Mouse (Mus musculus) midbrain, embryonic 16.5 days (tissue): Measurements from ENCODE around the gene Gm20388. TPM values are rescaled to one million over a fixed set of nuclear protein-coding genes. Genes with fewer than 3 reads are reported as not detected.

Experiments used
- ATAC-seq: fragments of 200-750 bp; cut with Nextera tagmentation; 2 replicates; pipeline ENCODE4 v1.8.0; 2017; ENCODE audit warnings: moderate TSS enrichment
- H3K27ac ChIP-seq: fragments of 300-500 bp; sonication (generic); 2 replicates; pipeline ENCODE4 v1.5.1; 2014; ENCODE audit warnings: mild to moderate bottlenecking, low read length, mixed read lengths
- H3K27me3 ChIP-seq: fragments of 300-500 bp; sonication (generic); 2 replicates; pipeline ENCODE4 v1.6.1; 2014; ENCODE audit warnings: low read depth, low read length, mixed read lengths; ENCODE audit not compliant: control insufficient read depth, insufficient read depth
- H3K36me3 ChIP-seq: fragments of 300-500 bp; sonication (generic); 2 replicates; pipeline ENCODE4 v1.6.1; 2014; ENCODE audit warnings: mild to moderate bottlenecking, low read length, moderate library complexity, mixed read lengths; ENCODE audit not compliant: control insufficient read depth, insufficient read depth
- H3K4me1 ChIP-seq: fragments of 300-500 bp; sonication (generic); 2 replicates; pipeline ENCODE4 v1.6.1; 2014; ENCODE audit warnings: mild to moderate bottlenecking, low read length, mixed read lengths; ENCODE audit not compliant: control insufficient read depth, insufficient read depth
- H3K4me2 ChIP-seq: fragments of 300-500 bp; sonication (generic); 2 replicates; pipeline ENCODE4 v1.6.1; 2014; ENCODE audit warnings: mild to moderate bottlenecking, low read length, mixed read lengths
- H3K4me3 ChIP-seq: fragments of 300-500 bp; sonication (generic); 2 replicates; pipeline ENCODE4 v1.5.1; 2014; ENCODE audit warnings: low read depth, mild to moderate bottlenecking, low read length, moderate library complexity, mixed read lengths
- H3K9ac ChIP-seq: fragments of 300-500 bp; sonication (generic); 2 replicates; pipeline ENCODE4 v1.6.1; 2014; ENCODE audit warnings: low read depth, low read length, mixed read lengths
- H3K9me3 ChIP-seq: fragments of 300-500 bp; sonication (generic); replicated peaks from 2 replicates; pipeline ENCODE4 v1.6.1; 2014; ENCODE audit warnings: mild to moderate bottlenecking, low read length, mixed read lengths; ENCODE audit not compliant: control insufficient read depth, poor library complexity, severe bottlenecking
- WGBS: fragments of 180-500 bp; shearing (Covaris S2); extraction: QIAGEN DNeasy Blood & Tissue Kit; methylation state at CpG from one replicate; pipeline ENCODE4 v1.1.7; 2014; 5-methylcytosine and 5-hydroxymethylcytosine counted together
- polyA plus RNA-seq: library from polyadenylated mRNA; unstranded; fragments of >200 nt; fragmentation: Nextera tagmentation; extraction: Ambion mirVana; gene quantifications from 2 replicates; pipeline ENCODE4 v1.2.1, GENCODE M21; 2015

Gene Gm20388
- polyA plus RNA-seq, 1 experiment from 2014 or later, result 7.5 TPM

DNA sequence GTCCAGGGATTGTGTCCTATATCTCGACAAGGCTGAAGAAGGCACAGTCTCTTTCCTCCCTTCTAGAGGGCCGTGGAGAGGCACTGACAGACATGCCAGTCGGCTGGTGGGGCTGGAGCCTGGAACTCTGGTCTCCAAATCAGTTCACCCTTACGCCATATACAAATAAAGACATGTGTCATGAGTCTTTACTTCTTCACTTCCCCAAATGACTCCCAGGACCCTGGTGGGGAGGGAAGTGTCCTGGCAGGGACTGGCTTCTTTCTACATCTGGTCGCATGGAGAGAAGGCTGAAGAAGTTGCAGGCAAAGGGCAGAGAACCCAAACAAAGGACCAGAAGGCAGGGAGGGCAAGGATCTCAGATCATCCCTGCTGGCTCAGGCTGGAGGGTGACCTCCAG lies 2249.5 kb downstream of the Gm20388 start:
- WGBS, result 84% methylated on average over 5 of the region's 5 CpGs
- no peak for ATAC-seq
- no peaks in the 10 kb centered on the region for H3K27me3 ChIP-seq

DNA sequence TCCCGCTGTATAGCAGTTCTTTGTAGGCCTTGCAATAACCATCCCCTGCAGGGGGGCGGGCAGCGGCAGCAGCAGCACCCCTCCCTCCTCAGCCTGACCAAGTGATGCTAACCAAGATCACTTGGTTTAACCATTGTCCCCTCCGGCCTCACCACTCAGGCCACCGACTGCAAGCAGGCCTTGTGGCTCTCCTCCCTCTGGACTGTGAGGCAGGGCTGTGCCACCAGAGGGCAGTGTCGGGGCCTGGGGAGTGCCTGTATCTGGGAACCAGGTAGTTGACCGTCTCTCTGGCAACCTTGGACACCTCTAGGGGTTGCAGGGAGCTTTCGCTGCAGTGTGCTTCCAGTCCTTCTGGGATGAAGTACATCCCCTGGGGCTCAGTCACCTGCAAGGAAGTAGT lies 2252.4 kb downstream of the Gm20388 start:
- Histone ChIP-seq H3K4me2 (no peak overlapping the region), H3K9me3 (no peaks in the 10 kb centered on the region), H3K36me3 (no peaks in the 10 kb centered on the region), H3K4me3 (no peak overlapping the region), H3K4me1 (no peaks in the 10 kb centered on the region), H3K27ac (no peak overlapping the region), H3K9ac (no peak overlapping the region), H3K27me3 (no peaks in the 10 kb centered on the region)
- ATAC-seq, result no peak
- 37% methylated on average over 8 of the region's 8 CpGs for WGBS

More for the DNA sequence above, 2249.5 kb downstream of the Gm20388 start:
- Histone ChIP-seq H3K9ac (no peak overlapping the region), H3K36me3 (no peaks in the 10 kb centered on the region), H3K4me2 (no peak overlapping the region), H3K4me1 (no peaks in the 10 kb centered on the region), H3K4me3 (no peak overlapping the region), H3K27ac (no peak overlapping the region), H3K9me3 (no peaks in the 10 kb centered on the region)

DNA sequence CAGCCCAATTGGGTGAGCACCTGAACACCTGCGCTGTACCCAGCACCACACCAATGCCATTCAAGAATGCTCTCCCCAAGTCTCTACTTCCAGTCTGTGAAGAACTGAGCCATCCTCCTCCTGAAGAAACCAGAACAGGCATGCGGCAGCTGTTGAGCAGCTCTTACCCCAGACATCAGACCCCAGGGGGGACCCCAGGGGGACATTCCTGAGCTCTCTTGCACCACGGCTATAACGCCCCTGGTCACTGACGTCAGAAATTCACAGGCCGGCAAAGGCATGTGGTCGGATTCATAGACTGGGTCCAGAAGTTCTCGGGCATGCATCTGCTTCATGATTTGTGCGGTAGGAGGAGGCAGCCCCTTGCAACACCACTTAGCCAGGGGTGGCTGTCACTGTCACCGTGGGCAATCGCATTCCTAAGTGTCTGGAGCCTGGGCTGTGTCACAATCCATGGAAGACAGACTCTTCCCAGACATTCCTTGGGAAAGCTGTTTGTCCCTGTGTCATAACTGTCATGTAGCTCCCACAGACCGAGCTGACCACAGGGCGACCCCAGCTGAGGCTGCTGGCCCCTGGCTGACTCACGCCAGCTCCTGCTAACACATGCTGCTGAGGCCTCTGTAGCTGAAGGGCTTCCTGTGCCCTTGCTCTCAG lies 2256.7 kb downstream of the Gm20388 start:
- ATAC-seq, result no peak
- Histone ChIP-seq H3K9ac (no peak overlapping the region), H3K27me3 (no peaks in the 10 kb centered on the region), H3K9me3 (no peaks in the 10 kb centered on the region), H3K27ac (no peak overlapping the region), H3K4me1 (no peaks in the 10 kb centered on the region), H3K4me2 (no peak overlapping the region), H3K36me3 (no peaks in the 10 kb centered on the region), H3K4me3 (no peak overlapping the region)
- 81% methylated on average over 14 of the region's 14 CpGs for WGBS

DNA sequence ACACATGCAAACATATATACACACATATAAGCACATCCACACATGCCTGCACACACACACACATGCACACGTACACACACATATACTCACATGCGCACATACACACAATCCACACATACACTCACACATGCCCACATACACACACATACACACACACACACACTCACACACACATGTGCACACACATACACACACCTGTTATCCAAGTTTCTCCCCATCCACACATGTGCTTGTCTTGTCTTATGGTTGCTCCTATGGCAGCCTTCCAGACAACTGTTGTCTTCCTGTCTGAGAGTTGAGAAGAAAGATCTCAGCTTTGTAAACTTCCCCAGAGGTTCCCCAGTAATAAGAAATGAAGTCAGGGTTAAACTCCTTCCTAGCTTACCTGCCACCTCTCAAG lies 2258.8 kb downstream of the Gm20388 start:
- no peak overlapping the region for H3K9ac ChIP-seq
- H3K36me3 ChIP-seq, result no peaks in the 10 kb centered on the region
- no peak overlapping the region for H3K4me3 ChIP-seq
- 95% methylated on average over 2 of the region's 2 CpGs for WGBS
- no peaks in the 10 kb centered on the region for H3K27me3 ChIP-seq
- H3K4me2 ChIP-seq, result no peak overlapping the region
- H3K9me3 ChIP-seq, result no peaks in the 10 kb centered on the region
- ATAC-seq, result no peak
- no peak overlapping the region for H3K27ac ChIP-seq
- H3K4me1 ChIP-seq, result no peaks in the 10 kb centered on the region

DNA sequence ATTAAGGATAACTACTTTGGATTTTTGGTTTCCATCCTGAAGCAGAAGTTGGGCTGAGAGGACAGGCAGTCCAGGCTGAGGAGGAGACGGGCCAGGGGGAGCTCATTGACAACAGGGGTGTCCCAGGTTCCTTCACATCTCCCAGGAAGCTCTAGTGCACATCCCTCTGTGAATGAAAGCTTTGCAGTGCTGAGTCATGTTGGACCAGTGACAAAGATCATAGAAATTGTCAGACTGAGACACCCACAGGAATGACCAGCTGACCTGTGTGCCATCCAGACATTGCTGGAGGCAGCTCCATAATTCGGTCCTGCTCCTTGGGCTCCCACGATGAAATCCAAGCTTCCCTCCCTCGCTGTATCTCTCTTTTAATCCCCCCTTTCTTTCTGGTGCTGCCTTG lies 2261.2 kb downstream of the Gm20388 start:
- Histone ChIP-seq H3K4me3 (no peak overlapping the region), H3K27ac (no peak overlapping the region), H3K9me3 (no peaks in the 10 kb centered on the region), H3K4me1 (no peaks in the 10 kb centered on the region), H3K4me2 (no peak overlapping the region), H3K27me3 (no peaks in the 10 kb centered on the region), H3K9ac (no peak overlapping the region), H3K36me3 (no peaks in the 10 kb centered on the region)
- 83% methylated on average over 4 of the region's 4 CpGs for WGBS
- ATAC-seq, result no peak

DNA sequence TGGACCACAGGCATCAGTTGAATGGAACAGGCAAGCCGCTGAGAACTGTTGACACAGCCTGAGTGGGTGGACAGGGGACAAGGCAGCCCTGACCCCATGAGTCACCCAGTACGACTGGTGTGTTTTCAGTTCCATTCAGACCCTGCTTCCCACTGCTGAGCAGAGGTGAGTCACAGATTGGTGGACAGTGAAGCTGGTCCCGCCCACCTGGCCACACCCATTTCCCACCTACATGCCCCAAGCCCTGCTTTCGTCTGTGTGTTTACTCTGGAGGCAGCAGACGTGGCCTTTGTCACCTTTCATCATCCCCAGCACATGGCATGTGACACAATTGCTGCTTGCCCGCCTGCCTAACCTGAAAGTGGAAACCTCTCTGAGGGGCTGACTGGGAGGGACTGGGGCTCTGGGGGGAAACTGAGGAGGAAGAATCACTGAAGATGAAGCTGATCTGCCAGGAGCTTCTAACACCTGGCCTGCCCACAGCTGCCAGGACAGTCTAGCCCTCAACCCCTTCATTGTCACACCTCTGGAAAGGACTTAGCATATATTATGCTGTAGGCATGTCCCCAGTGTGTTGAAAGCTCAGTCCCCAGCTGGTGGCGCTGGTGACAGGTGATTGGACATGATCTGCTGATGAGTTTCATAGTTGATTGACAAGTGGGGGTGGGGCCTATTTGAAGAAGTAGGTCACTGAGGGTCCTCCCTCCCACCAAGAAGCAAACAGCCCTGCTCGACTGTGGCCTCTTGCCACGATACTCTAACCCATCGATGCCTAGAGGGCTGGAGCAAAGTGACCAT lies 2263.7 kb downstream of the Gm20388 start:
- ATAC-seq, result no peak
- Histone ChIP-seq H3K4me1 (no peaks in the 10 kb centered on the region), H3K27ac (no peak overlapping the region), H3K4me2 (no peak overlapping the region), H3K4me3 (no peak overlapping the region), H3K9me3 (no peaks in the 10 kb centered on the region), H3K36me3 (no peaks in the 10 kb centered on the region), H3K9ac (no peak overlapping the region), H3K27me3 (no peaks in the 10 kb centered on the region)
- 48% methylated on average over 10 of the region's 10 CpGs for WGBS

DNA sequence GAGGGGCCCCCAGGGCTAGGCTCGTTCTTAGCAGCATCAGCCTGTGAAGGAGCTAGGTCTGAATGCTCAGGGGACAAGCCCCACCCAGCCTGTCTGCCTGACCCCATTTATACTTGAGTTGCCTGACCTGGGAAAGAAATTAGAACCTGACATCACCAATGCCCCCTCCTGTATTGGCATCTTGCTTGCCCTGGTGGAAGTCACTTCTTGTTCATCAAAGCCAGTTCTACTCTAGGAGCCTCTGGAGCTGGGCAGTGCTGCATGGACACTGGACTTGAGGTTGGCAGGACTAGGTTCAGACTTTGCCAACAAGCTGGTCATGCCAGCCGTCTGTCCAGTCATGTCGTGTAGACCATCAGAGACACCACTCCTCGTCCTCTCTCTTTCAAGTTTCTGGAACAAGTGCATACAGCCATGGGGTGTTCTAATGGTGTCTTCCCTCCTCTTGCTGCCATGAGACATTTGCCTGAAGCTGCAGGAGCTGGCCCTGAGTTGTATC lies 2267.8 kb downstream of the Gm20388 start:
- H3K9ac ChIP-seq, result no peak overlapping the region
- H3K36me3 ChIP-seq, result no peaks in the 10 kb centered on the region
- H3K4me1 ChIP-seq, result no peaks in the 10 kb centered on the region
- no peak overlapping the region for H3K4me2 ChIP-seq
- ATAC-seq, result no peak
- no peak overlapping the region for H3K27ac ChIP-seq
- no peak overlapping the region for H3K4me3 ChIP-seq
- 72% methylated on average over 4 of the region's 4 CpGs for WGBS
- no peaks in the 10 kb centered on the region for H3K9me3 ChIP-seq
- H3K27me3 ChIP-seq, result no peaks in the 10 kb centered on the region

DNA sequence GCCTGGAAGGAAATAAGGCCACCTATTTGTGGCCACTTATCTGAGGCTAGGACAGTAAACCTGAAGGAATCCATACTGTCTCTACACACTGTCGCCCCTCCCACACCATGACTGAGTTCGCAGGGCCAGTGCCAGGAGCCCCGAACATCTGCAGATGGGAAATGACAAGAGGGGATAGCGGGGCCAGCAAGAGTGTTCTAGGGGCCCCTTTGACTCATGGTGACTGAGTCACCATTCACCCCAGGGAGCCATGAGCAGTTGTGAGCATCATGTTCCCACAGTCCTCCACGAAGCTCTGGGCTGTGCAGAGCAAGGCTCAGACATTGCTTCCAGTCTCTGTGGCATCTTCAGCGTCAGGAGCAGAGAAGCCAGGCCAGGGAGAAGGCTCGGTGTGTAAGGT lies 2268.7 kb downstream of the Gm20388 start:
- H3K36me3 ChIP-seq, result no peaks in the 10 kb centered on the region
- H3K4me1 ChIP-seq, result no peaks in the 10 kb centered on the region
- no peak overlapping the region for H3K4me3 ChIP-seq
- no peak overlapping the region for H3K4me2 ChIP-seq
- H3K9ac ChIP-seq, result no peak overlapping the region
- H3K27ac ChIP-seq, result no peak overlapping the region
- ATAC-seq, result no peak
- 85% methylated on average over 7 of the region's 7 CpGs for WGBS
- no peaks in the 10 kb centered on the region for H3K27me3 ChIP-seq
- no peaks in the 10 kb centered on the region for H3K9me3 ChIP-seq

DNA sequence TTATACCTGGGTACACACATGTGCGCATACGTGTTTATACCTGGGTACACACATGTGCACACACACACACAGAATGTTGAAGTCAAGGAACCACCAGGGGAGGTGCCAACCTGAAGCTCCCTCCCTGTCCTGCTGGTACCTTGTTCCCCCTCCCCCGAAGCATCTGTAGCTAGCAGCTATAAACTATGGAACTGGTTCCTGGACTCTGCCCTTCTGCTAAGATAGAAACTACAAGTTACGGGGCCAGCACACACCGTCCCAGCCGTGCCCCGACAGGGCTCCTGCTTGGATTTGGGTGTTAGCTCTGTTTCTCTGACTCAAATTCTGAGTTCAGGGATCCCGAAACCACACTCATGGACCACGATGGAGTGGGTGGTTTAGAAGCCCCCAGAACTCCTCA lies 2269.5 kb downstream of the Gm20388 start:
- Histone ChIP-seq H3K27me3 (no peaks in the 10 kb centered on the region), H3K4me1 (no peaks in the 10 kb centered on the region), H3K9ac (no peak overlapping the region), H3K36me3 (no peaks in the 10 kb centered on the region), H3K9me3 (no peaks in the 10 kb centered on the region), H3K4me2 (no peak overlapping the region), H3K27ac (no peak overlapping the region), H3K4me3 (no peak overlapping the region)
- ATAC-seq, result no peak
- 96% methylated on average over 9 of the region's 9 CpGs for WGBS
